Mouse (Mus musculus) limb, embryonic 14.5 days (tissue): ENCODE data around the gene Crisp2. TPM values are rescaled to one million over a fixed set of nuclear protein-coding genes. Genes with fewer than 3 reads are reported as not detected.
A peak's percentile ranks its signal among the peaks of the same experiment; 100 is the strongest.

Source experiments
- ATAC-seq: fragments of 200-750 bp; cut with Nextera tagmentation; 2 replicates; pipeline ENCODE4 v1.8.0; 2017; ENCODE audit warnings: low read depth, moderate number of reproducible peaks, moderate TSS enrichment; ENCODE audit not compliant: low FRiP score
- DNase-seq: peaks from one replicate; pipeline ENCODE4 v3.0.0-alpha.2; 2015; ENCODE audit warnings: low spot score
- H3K27ac ChIP-seq: fragments of 300-500 bp; sonication (generic); replicated peaks from 2 replicates; pipeline ENCODE4 v1.5.1; 2014; ENCODE audit warnings: low read depth, mild to moderate bottlenecking, low read length, moderate library complexity, mixed read lengths
- H3K27me3 ChIP-seq: fragments of 300-500 bp; sonication (generic); 2 replicates; pipeline ENCODE4 v1.6.1; 2014; ENCODE audit warnings: low read length, mixed read lengths; ENCODE audit not compliant: control insufficient read depth, insufficient read depth
- H3K36me3 ChIP-seq: fragments of 300-500 bp; sonication (generic); 2 replicates; pipeline ENCODE4 v1.6.1; 2014; ENCODE audit warnings: mild to moderate bottlenecking, low read length, moderate library complexity, mixed read lengths; ENCODE audit not compliant: control insufficient read depth, insufficient read depth
- H3K4me1 ChIP-seq: fragments of 300-500 bp; sonication (generic); 2 replicates; pipeline ENCODE4 v1.6.1; 2014; ENCODE audit warnings: antibody characterized with exemption, low read length, mixed read lengths; ENCODE audit not compliant: control insufficient read depth, insufficient read depth
- H3K4me2 ChIP-seq: fragments of 300-500 bp; sonication (generic); replicated peaks from 2 replicates; pipeline ENCODE4 v1.6.1; 2014; ENCODE audit warnings: low read depth, mild to moderate bottlenecking, low read length, moderate library complexity; ENCODE audit not compliant: severe bottlenecking
- H3K4me3 ChIP-seq: fragments of 300-500 bp; sonication (generic); replicated peaks from 2 replicates; pipeline ENCODE4 v1.5.1; 2014; ENCODE audit warnings: low read length
- H3K9ac ChIP-seq: fragments of 300-500 bp; sonication (generic); 2 replicates; pipeline ENCODE4 v1.6.1; 2014; ENCODE audit warnings: mild to moderate bottlenecking, low read depth, low read length, moderate library complexity; ENCODE audit not compliant: severe bottlenecking
- H3K9me3 ChIP-seq: fragments of 300-500 bp; sonication (generic); 2 replicates; pipeline ENCODE4 v1.6.1; 2016; ENCODE audit warnings: low read length; ENCODE audit not compliant: control insufficient read depth
- POLR2A ChIP-seq: fragments of 200-500 bp; IDR thresholded peaks from 2 replicates; pipeline ENCODE4 v1.8.0; 2012; ENCODE audit warnings: inconsistent platforms, mild to moderate bottlenecking, moderate library complexity, borderline replicate concordance; ENCODE audit not compliant: insufficient read depth, insufficient read length; ENCODE audit errors: extremely low read depth
- WGBS: fragments of 180-500 bp; shearing (Covaris S2); extraction: QIAGEN DNeasy Blood & Tissue Kit; methylation state at CpG from one replicate; pipeline ENCODE4 v1.1.7; 2014; 5-methylcytosine and 5-hydroxymethylcytosine counted together
- polyA plus RNA-seq, 2 experiments: library from polyadenylated mRNA; depleted of rRNA in 1 of 2; stranded (reverse) in 1 of 2; unstranded in 1 of 2; fragments of >200 nt; fragmentation: Nextera tagmentation in 1 of 2; extraction: Ambion mirVana in 1 of 2; gene quantifications; 2 replicates each; pipeline versions ENCODE4 v1.2.1 to v1.2.3; 2012 to 2014

The Crisp2 gene
- polyA plus RNA-seq, 2 experiments: 0.04 TPM; not detected in 1

GRCm38 (mm10) chr17:40823817-40824216 lies 17.0 kb upstream of the Crisp2 start:
- H3K4me2 ChIP-seq: no peak overlapping the region
- H3K9me3 ChIP-seq: no peaks in the 10 kb centered on the region
- H3K9ac ChIP-seq: no peak overlapping the region
- peak; percentile 13 for DNase-seq
- no peak for ATAC-seq
- no peaks in the 10 kb centered on the region for H3K27me3 ChIP-seq
- no peaks in the 10 kb centered on the region for H3K4me1 ChIP-seq
- H3K27ac ChIP-seq: no peak overlapping the region
- no peak for TF ChIP-seq POLR2A
- WGBS: 15% methylated on average over 4 of the region's 4 CpGs
- H3K4me3 ChIP-seq: no peak overlapping the region
- no peaks in the 10 kb centered on the region for H3K36me3 ChIP-seq

- WGBS: 45% methylated on average over 9 of the region's 9 CpGs
- no peak for ATAC-seq
- H3K27ac ChIP-seq: no peak overlapping the region
- no peak for DNase-seq
- H3K4me2 ChIP-seq: no peak overlapping the region
- no peaks in the 10 kb centered on the region for H3K27me3 ChIP-seq
- no peak overlapping the region for H3K9ac ChIP-seq
- H3K9me3 ChIP-seq: no peaks in the 10 kb centered on the region
- no peak for TF ChIP-seq POLR2A
- H3K4me3 ChIP-seq: no peak overlapping the region
- no peaks in the 10 kb centered on the region for H3K4me1 ChIP-seq
- H3K36me3 ChIP-seq: no peaks in the 10 kb centered on the region
These were observed 14.7 kb upstream of the Crisp2 start for GRCm38 (mm10) chr17:40821477-40821876.

- WGBS: 76% methylated on average over 4 of the region's 4 CpGs
- Histone ChIP-seq H3K9me3 (no peaks in the 10 kb centered on the region), H3K9ac (no peak overlapping the region), H3K27me3 (no peaks in the 10 kb centered on the region), H3K4me3 (no peak overlapping the region), H3K27ac (no peak overlapping the region), H3K36me3 (no peaks in the 10 kb centered on the region), H3K4me2 (no peak overlapping the region), H3K4me1 (no peaks in the 10 kb centered on the region)
- no peak for TF ChIP-seq POLR2A
- DNase-seq: no peak
- ATAC-seq: no peak
These were observed 10.6 kb upstream of the Crisp2 start for GRCm38 (mm10) chr17:40817340-40817943.

- no peaks in the 10 kb centered on the region for H3K9me3 ChIP-seq
- H3K27ac ChIP-seq: no peak overlapping the region
- TF ChIP-seq POLR2A: no peak
- no peak overlapping the region for H3K4me3 ChIP-seq
- H3K4me1 ChIP-seq: no peaks in the 10 kb centered on the region
- H3K4me2 ChIP-seq: no peak overlapping the region
- no peaks in the 10 kb centered on the region for H3K36me3 ChIP-seq
- ATAC-seq (no peak), DNase-seq (no peak)
- H3K27me3 ChIP-seq: no peaks in the 10 kb centered on the region
- no peak overlapping the region for H3K9ac ChIP-seq
- WGBS: 72% methylated on average over 2 of the region's 2 CpGs
These were observed 5.5 kb upstream of the Crisp2 start for GRCm38 (mm10) chr17:40812259-40812658.

- TF ChIP-seq POLR2A: no peak
- Histone ChIP-seq H3K27ac (no peak overlapping the region), H3K27me3 (no peaks in the 10 kb centered on the region), H3K9ac (no peak overlapping the region), H3K9me3 (no peaks in the 10 kb centered on the region), H3K4me2 (no peak overlapping the region), H3K4me1 (no peaks in the 10 kb centered on the region), H3K4me3 (no peak overlapping the region), H3K36me3 (no peaks in the 10 kb centered on the region)
- no peak for ATAC-seq
- 86% methylated on average over 1 of the region's 1 CpGs for WGBS
- no peak for DNase-seq
These were observed 4.8 kb upstream of the Crisp2 start for GRCm38 (mm10) chr17:40811560-40811959.

- Histone ChIP-seq H3K4me2 (no peak within 1 kb of the TSS), H3K36me3 (no peaks in the 10 kb centered on the region), H3K4me3 (no peak within 1 kb of the TSS), H3K27me3 (no peaks in the 10 kb centered on the region), H3K4me1 (no peaks in the 10 kb centered on the region), H3K9me3 (no peaks in the 10 kb centered on the region), H3K9ac (no peak within 1 kb of the TSS), H3K27ac (no peak within 1 kb of the TSS)
- TF ChIP-seq POLR2A: no peak
- 68% methylated on average over 1 of the region's 1 CpGs for WGBS
- DNase-seq: no peak
- no peak for ATAC-seq
These were observed 4.1 kb upstream of the Crisp2 start, which contains the start of gene Rhag for GRCm38 (mm10) chr17:40810934-40811333. Gene Rhag (plus strand): TSS chr17:40811126.
